ENCODE assay signal across 11 mouse cellular contexts in the genomic region with DNA sequence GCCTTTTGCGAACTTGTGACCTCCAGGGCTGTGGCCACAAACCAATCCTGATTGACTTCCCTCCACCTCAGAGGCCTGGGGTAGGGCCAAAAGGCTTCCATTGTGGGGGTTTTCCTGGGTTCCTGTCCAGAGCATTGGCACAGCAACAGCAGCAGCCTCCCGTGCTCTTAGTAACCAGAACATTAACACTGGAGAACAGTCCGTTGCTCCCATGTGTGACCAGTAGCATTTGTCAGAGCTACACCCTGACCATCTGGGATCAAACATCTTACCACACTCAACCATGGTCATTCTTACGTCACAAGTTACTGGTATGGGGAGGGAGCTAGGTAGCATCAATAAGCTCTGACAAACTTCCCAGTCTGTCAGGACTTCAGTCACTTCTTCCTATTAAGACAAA.
"Had no signal": no experiment of that assay in that cellular context is flagged by ENCODE, and none has a peak within 500 bp of the region (broad histone marks: within the 10 kb centered on the region; RNA-seq: fewer than 3 reads in every experiment).

No protein-coding gene starts in this region.

- DNase-seq: kidney, adult 11 months; left cerebral cortex, postnatal 4 days; retina, postnatal 1 day; right cerebral cortex, postnatal 4 days; spleen, adult 18-20 months; thymus, adult 18-20 months; thymus, postnatal 14 days had no signal

- H3K4me1 ChIP-seq: liver, embryonic 12.5 days had no signal

- H3K9me3 ChIP-seq: limb, embryonic 15.5 days; liver, embryonic 12.5 days; midbrain, embryonic 13.5 days; neural tube, embryonic 12.5 days had no signal

- ATAC-seq: liver, embryonic 12.5 days; midbrain, embryonic 13.5 days had no signal

- H3K4me3 ChIP-seq: limb, embryonic 15.5 days; liver, embryonic 12.5 days; midbrain, embryonic 13.5 days; neural tube, embryonic 12.5 days had no signal

- H3K9ac ChIP-seq: limb, embryonic 15.5 days; liver, embryonic 12.5 days; midbrain, embryonic 13.5 days; neural tube, embryonic 12.5 days had no signal

- H3K27me3 ChIP-seq: limb, embryonic 15.5 days; midbrain, embryonic 13.5 days; neural tube, embryonic 12.5 days had no signal

- H3K27ac ChIP-seq: liver, embryonic 12.5 days; midbrain, embryonic 13.5 days; neural tube, embryonic 12.5 days had no signal

- H3K4me2 ChIP-seq: limb, embryonic 15.5 days; liver, embryonic 12.5 days; midbrain, embryonic 13.5 days; neural tube, embryonic 12.5 days had no signal
